Mouse (Mus musculus): ENCODE results near the gene Tes3-ps. TPM values are rescaled to one million over a fixed set of nuclear protein-coding genes. Genes with fewer than 3 reads are reported as not detected.

The Tes3-ps gene
- polyA plus RNA-seq, 1 experiment from 2014 or later, result 1.7 TPM

- Histone ChIP-seq H3K9me3 (ENCODE audit: control insufficient read depth, low read length) (no peaks in the 10 kb centered on the region), H3K4me3 (ENCODE audit: low read depth, low read length) (no peak overlapping the region), H3K27ac (ENCODE audit: low read depth, low read length) (no peak overlapping the region), H3K4me2 (no peak overlapping the region), H3K27me3 (replicated peaks; ENCODE audit: control insufficient read depth, insufficient read depth, low read length) (no peaks in the 10 kb centered on the region), H3K36me3 (ENCODE audit: control insufficient read depth, insufficient read depth, low read length) (no peaks in the 10 kb centered on the region), H3K4me1 (replicated peaks; ENCODE audit: control insufficient read depth, insufficient read depth, low read length) (no peaks in the 10 kb centered on the region), H3K9ac (ENCODE audit: low read depth, low read length) (no peak overlapping the region)
- WGBS, result 91% methylated on average over 4 of the region's 4 CpGs
- ATAC-seq (replicated peaks; ENCODE audit: low FRiP score) (no peak), DNase-seq (ENCODE audit: low spot score) (no peak)
Measured at GRCm38 (mm10) chr13:49530636-49531035, 37.5 kb downstream of the Tes3-ps start.

- no peaks in the 10 kb centered on the region for H3K27me3 ChIP-seq (replicated peaks; ENCODE audit: control insufficient read depth, insufficient read depth, low read length)
- H3K27ac ChIP-seq (ENCODE audit: low read depth, low read length), result no peak overlapping the region
- 88% methylated on average over 1 of the region's 1 CpGs for WGBS
- no peak overlapping the region for H3K9ac ChIP-seq (ENCODE audit: low read depth, low read length)
- no peaks in the 10 kb centered on the region for H3K36me3 ChIP-seq (ENCODE audit: control insufficient read depth, insufficient read depth, low read length)
- H3K9me3 ChIP-seq (ENCODE audit: control insufficient read depth, low read length), result no peaks in the 10 kb centered on the region
- no peak for ATAC-seq (replicated peaks; ENCODE audit: low FRiP score)
- H3K4me2 ChIP-seq, result no peak overlapping the region
- no peak for DNase-seq (ENCODE audit: low spot score)
- H3K4me3 ChIP-seq (ENCODE audit: low read depth, low read length), result no peak overlapping the region
- no peaks in the 10 kb centered on the region for H3K4me1 ChIP-seq (replicated peaks; ENCODE audit: control insufficient read depth, insufficient read depth, low read length)
Measured at GRCm38 (mm10) chr13:49536946-49537345, 43.8 kb downstream of the Tes3-ps start.

GRCm38 (mm10) chr13:49538693-49539092, 45.6 kb downstream of the Tes3-ps start:
- no peak overlapping the region for H3K9ac ChIP-seq (ENCODE audit: low read depth, low read length)
- 84% methylated on average over 1 of the region's 1 CpGs for WGBS
- DNase-seq (ENCODE audit: low spot score), result no peak
- no peaks in the 10 kb centered on the region for H3K9me3 ChIP-seq (ENCODE audit: control insufficient read depth, low read length)
- H3K4me2 ChIP-seq, result no peak overlapping the region
- H3K4me1 ChIP-seq (replicated peaks; ENCODE audit: control insufficient read depth, insufficient read depth, low read length), result no peaks in the 10 kb centered on the region
- H3K36me3 ChIP-seq (ENCODE audit: control insufficient read depth, insufficient read depth, low read length), result no peaks in the 10 kb centered on the region
- H3K27ac ChIP-seq (ENCODE audit: low read depth, low read length), result no peak overlapping the region
- H3K27me3 ChIP-seq (replicated peaks; ENCODE audit: control insufficient read depth, insufficient read depth, low read length), result no peaks in the 10 kb centered on the region
- H3K4me3 ChIP-seq (ENCODE audit: low read depth, low read length), result no peak overlapping the region
- ATAC-seq (replicated peaks; ENCODE audit: low FRiP score), result no peak

GRCm38 (mm10) chr13:49544279-49544678, 51.2 kb downstream of the Tes3-ps start, which contains the start of gene Aspn:
Aspn (plus strand) TSS chr13:49544443.
- Histone ChIP-seq H3K27ac (ENCODE audit: low read depth, low read length) (no peak within 1 kb of the TSS), H3K9me3 (ENCODE audit: control insufficient read depth, low read length) (no peaks in the 10 kb centered on the region), H3K4me3 (ENCODE audit: low read depth, low read length) (no peak within 1 kb of the TSS), H3K4me2 (no peak within 1 kb of the TSS), H3K27me3 (replicated peaks; ENCODE audit: control insufficient read depth, insufficient read depth, low read length) (no peaks in the 10 kb centered on the region), H3K4me1 (replicated peaks; ENCODE audit: control insufficient read depth, insufficient read depth, low read length) (no peaks in the 10 kb centered on the region), H3K36me3 (ENCODE audit: control insufficient read depth, insufficient read depth, low read length) (no peaks in the 10 kb centered on the region), H3K9ac (ENCODE audit: low read depth, low read length) (no peak within 1 kb of the TSS)
- DNase-seq (ENCODE audit: low spot score), result no peak
- WGBS, result 83% methylated on average over 3 of the region's 3 CpGs
- no peak for ATAC-seq (replicated peaks; ENCODE audit: low FRiP score)

GRCm38 (mm10) chr13:49545646-49546045, 52.5 kb downstream of the Tes3-ps start:
- Histone ChIP-seq H3K4me3 (ENCODE audit: low read depth, low read length) (no peak overlapping the region), H3K27me3 (replicated peaks; ENCODE audit: control insufficient read depth, insufficient read depth, low read length) (no peaks in the 10 kb centered on the region), H3K9me3 (ENCODE audit: control insufficient read depth, low read length) (no peaks in the 10 kb centered on the region), H3K9ac (ENCODE audit: low read depth, low read length) (no peak overlapping the region), H3K27ac (ENCODE audit: low read depth, low read length) (no peak overlapping the region), H3K36me3 (ENCODE audit: control insufficient read depth, insufficient read depth, low read length) (no peaks in the 10 kb centered on the region), H3K4me1 (replicated peaks; ENCODE audit: control insufficient read depth, insufficient read depth, low read length) (no peaks in the 10 kb centered on the region), H3K4me2 (no peak overlapping the region)
- ATAC-seq (replicated peaks; ENCODE audit: low FRiP score) (no peak), DNase-seq (ENCODE audit: low spot score) (no peak)
- WGBS, result 58% methylated on average over 3 of the region's 3 CpGs

Other genes starting within 250 kb of the Tes3-ps start
- gene Susd3, start 244.6 kb upstream of the Tes3-ps start, polyA plus RNA-seq (2014; fragmentation: Nextera tagmentation; extraction: Ambion mirVana), result 4.4 and 5.2 TPM in 2 replicates
- 0.74 and 0.92 TPM in 2 replicates for gene Fgd3, start 173.0 kb upstream of the Tes3-ps start, polyA plus RNA-seq (2014; fragmentation: Nextera tagmentation; extraction: Ambion mirVana)
- 22.6 TPM in 2 replicates for gene Bicd2, start 151.7 kb upstream of the Tes3-ps start, polyA plus RNA-seq (2014; fragmentation: Nextera tagmentation; extraction: Ambion mirVana)
- gene Ippk, start 72.1 kb upstream of the Tes3-ps start, polyA plus RNA-seq (2014; fragmentation: Nextera tagmentation; extraction: Ambion mirVana), result 19.0 and 23.7 TPM in 2 replicates
- gene Ecm2, start 11.5 kb downstream of the Tes3-ps start, polyA plus RNA-seq (2014; fragmentation: Nextera tagmentation; extraction: Ambion mirVana), result 0.44 and 0.56 TPM in 2 replicates
- 0.27 and 0.45 TPM in 2 replicates for gene Aspn, start 51.1 kb downstream of the Tes3-ps start, polyA plus RNA-seq (2014; fragmentation: Nextera tagmentation; extraction: Ambion mirVana)
- 0.74 and 1.1 TPM in 2 replicates for gene Omd, start 89.1 kb downstream of the Tes3-ps start, polyA plus RNA-seq (2014; fragmentation: Nextera tagmentation; extraction: Ambion mirVana)
- gene Ogn, start 114.7 kb downstream of the Tes3-ps start, polyA plus RNA-seq (2014; fragmentation: Nextera tagmentation; extraction: Ambion mirVana), result 1.2 and 2.2 TPM in 2 replicates
- 38.5 and 43.4 TPM in 2 replicates for gene Cenpp, start 159.5 kb downstream of the Tes3-ps start, polyA plus RNA-seq (2014; fragmentation: Nextera tagmentation; extraction: Ambion mirVana)
- 22.6 and 23.6 TPM in 2 replicates for gene Nol8, start 159.8 kb downstream of the Tes3-ps start, polyA plus RNA-seq (2014; fragmentation: Nextera tagmentation; extraction: Ambion mirVana)
- gene Iars, start 188.8 kb downstream of the Tes3-ps start, polyA plus RNA-seq (2014; fragmentation: Nextera tagmentation; extraction: Ambion mirVana), result 142 and 161 TPM in 2 replicates